Mouse (Mus musculus): ENCODE data around the gene Mrpl35. TPM values are rescaled to one million over a fixed set of nuclear protein-coding genes. Genes with fewer than 3 reads are reported as not detected.

Gene Mrpl35
- total RNA-seq (2023; ENCODE audit: inconsistent age): 14.7 to 19.7 TPM (median 16.1 TPM) in 4 replicates

DNA sequence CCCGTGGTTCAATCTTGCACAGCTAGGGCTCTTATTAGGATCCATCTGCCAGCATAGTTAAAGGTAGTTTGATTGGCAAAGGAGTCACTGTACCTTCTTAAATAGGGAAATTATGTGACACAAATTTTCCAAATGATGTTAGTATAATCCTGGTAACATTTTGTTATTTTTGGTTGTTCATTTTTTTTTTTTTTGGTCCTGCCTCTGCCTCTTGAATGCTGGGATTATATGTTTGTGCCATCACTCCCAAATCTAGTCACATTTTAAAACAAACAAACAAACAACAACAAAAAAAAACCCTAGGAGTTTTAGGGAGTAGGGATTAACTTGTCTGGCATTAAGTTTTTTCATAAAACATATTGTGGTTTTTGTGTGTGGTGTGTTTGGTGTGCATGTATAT, at the start of gene Mrpl35:
Mrpl35 (minus strand) TSS at position 101 of the 400 bp plus-strand sequence.

DNA sequence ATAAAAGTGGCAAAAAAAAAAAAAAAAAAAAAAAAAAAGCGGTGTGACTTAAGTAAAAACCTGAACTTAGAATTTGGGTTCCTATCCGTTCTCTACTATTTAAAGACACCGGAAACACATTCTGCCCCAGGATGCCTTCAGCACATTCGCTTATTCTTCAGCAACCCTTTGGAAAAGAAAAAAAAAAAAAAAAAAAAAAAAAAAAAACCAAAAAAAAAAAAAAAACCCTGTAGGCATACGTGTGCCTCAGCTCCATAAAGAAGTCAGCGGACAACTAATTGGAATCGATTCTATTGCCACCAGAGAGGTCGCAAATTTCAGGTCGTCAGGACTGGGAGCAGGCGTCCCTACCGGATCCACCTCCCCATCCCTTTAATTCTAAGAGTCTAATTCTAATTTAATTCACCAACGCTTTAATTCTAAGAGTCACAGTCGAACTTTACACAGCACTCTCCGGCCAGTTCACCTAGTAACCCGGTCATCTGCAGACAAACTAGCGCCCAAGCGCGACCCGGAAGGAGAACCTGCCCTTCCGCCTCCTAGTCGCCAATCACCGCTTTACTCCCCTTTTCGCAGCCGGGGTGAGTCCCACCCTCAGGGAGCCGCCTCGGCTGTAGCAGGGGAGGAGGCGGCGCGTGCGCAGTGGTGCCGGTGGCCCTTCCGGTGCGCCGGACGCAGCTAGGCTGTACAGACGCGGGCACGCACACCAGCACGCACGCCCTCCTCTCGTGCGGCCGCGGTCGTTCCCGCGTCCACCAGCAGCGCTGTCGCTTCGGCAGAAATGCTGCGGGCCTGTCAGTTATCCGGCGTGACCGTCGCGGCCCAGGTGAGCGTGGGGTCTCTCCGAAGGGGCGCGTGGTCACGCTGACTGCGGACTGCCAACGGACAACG, 4.2 kb upstream of the Mrpl35 start, which contains the start of gene Immt:
Immt (plus strand) TSS at position 642 of the 891 bp plus-strand sequence.

Other genes with a start within 250 kb of the Mrpl35 start
- gene Kdm3a, start 194.0 kb downstream of the Mrpl35 start, total RNA-seq (2023; ENCODE audit: inconsistent age): 109 to 128 TPM (median 116 TPM) in 4 replicates
- 0.16 TPM in 1 of 4 replicates, not detected in the others for gene Reep1, start 119.4 kb downstream of the Mrpl35 start, total RNA-seq (2023; ENCODE audit: inconsistent age)
- 95.6 to 102 TPM (median 98.7 TPM) in 4 replicates for gene Immt, start 4.4 kb upstream of the Mrpl35 start, total RNA-seq (2023; ENCODE audit: inconsistent age)
- gene Ptcd3, start 81.8 kb upstream of the Mrpl35 start, total RNA-seq (2023; ENCODE audit: inconsistent age): 90.5 to 95.8 TPM (median 94.6 TPM) in 4 replicates
- gene Polr1a, start 82.1 kb upstream of the Mrpl35 start, total RNA-seq (2023; ENCODE audit: inconsistent age): 65.2 to 68.7 TPM (median 67.1 TPM) in 4 replicates

Measured in B cell, adult (primary cell).